Mouse (Mus musculus) liver, embryonic 16.5 days (tissue): ENCODE results near the gene Slamf6. TPM values are rescaled to one million over a fixed set of nuclear protein-coding genes. Genes with fewer than 3 reads are reported as not detected.
A peak's percentile ranks its signal among the peaks of the same experiment; 100 is the strongest.

ENCODE experiments used
- ATAC-seq: fragments of 200-750 bp; cut with Nextera tagmentation; 2 replicates; pipeline ENCODE4 v1.8.0; 2017; ENCODE audit warnings: low read depth, mild to moderate bottlenecking, moderate number of reproducible peaks, moderate library complexity
- H3K27ac ChIP-seq: fragments of 300-500 bp; sonication (generic); 2 replicates; pipeline ENCODE4 v1.5.1; 2014; ENCODE audit warnings: mild to moderate bottlenecking, low read length
- H3K27me3 ChIP-seq: fragments of 300-500 bp; sonication (generic); 2 replicates; pipeline ENCODE4 v1.6.1; 2014; ENCODE audit warnings: low read depth, low read length, mixed read lengths; ENCODE audit not compliant: control insufficient read depth, insufficient read depth
- H3K36me3 ChIP-seq: fragments of 300-500 bp; sonication (generic); 2 replicates; pipeline ENCODE4 v1.6.1; 2014; ENCODE audit warnings: mild to moderate bottlenecking; ENCODE audit not compliant: control insufficient read depth, insufficient read depth
- H3K4me1 ChIP-seq: fragments of 300-500 bp; sonication (generic); 2 replicates; pipeline ENCODE4 v1.6.1; 2014; ENCODE audit warnings: low read depth, low read length, mixed read lengths; ENCODE audit not compliant: control insufficient read depth
- H3K4me2 ChIP-seq: fragments of 300-500 bp; sonication (generic); 2 replicates; pipeline ENCODE4 v1.6.1; 2014; ENCODE audit warnings: low read depth, low read length, mixed read lengths
- H3K4me3 ChIP-seq: fragments of 300-500 bp; sonication (generic); 2 replicates; pipeline ENCODE4 v1.5.1; 2014; ENCODE audit warnings: low read depth, mild to moderate bottlenecking, low read length
- H3K9ac ChIP-seq: fragments of 300-500 bp; sonication (generic); 2 replicates; pipeline ENCODE4 v1.6.1; 2014; ENCODE audit warnings: low read depth, low read length
- H3K9me3 ChIP-seq: fragments of 300-500 bp; sonication (generic); replicated peaks from 2 replicates; pipeline ENCODE4 v1.6.1; 2016; ENCODE audit warnings: low read length; ENCODE audit not compliant: control insufficient read depth
- WGBS: fragments of 180-500 bp; shearing (Covaris S2); extraction: QIAGEN DNeasy Blood & Tissue Kit; methylation state at CpG from one replicate; pipeline ENCODE4 v1.1.7; 2014; ENCODE audit not compliant: insufficient replicate concordance; 5-methylcytosine and 5-hydroxymethylcytosine counted together
- polyA plus RNA-seq: library from polyadenylated mRNA; unstranded; fragments of >200 nt; fragmentation: Nextera tagmentation; extraction: Ambion mirVana; gene quantifications from 2 replicates; pipeline ENCODE4 v1.2.1, GENCODE M21; 2015

The Slamf6 gene
- polyA plus RNA-seq, 1 experiment from 2014 or later: 5.0 TPM

DNA sequence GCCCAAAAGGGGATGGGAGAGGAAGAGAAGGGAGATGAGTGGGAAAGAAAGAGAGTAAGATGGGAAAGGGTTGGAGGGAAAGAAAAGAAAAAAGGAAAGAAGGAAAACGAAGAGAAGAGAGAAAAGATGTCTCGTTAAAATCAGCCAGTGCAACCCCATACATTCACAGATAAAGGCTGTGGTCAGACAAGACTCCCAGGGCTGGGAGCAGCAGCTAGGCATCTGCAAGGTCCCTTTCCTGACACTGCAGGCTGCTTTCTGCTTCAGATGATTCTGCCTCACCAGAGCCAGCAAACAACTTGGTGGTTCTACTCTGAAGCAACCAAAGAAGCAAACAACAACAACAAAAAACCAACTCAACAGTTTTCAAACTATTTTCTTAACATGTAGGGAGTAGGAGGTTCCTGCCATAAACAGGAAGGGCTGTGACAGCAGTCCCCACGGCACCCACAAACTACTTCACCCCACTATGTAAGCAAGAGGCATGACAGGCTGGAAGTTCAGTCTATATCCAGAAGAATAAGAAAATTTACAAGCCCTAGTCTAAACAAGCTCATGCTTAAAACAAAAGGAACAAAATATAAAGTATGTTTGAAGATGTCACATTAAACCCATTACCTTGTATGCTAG is 66.2 kb downstream of the Slamf6 start:
- no peaks in the 10 kb centered on the region for H3K9me3 ChIP-seq
- no peak overlapping the region for H3K9ac ChIP-seq
- no peak for ATAC-seq
- H3K36me3 ChIP-seq: no peaks in the 10 kb centered on the region
- no peak overlapping the region for H3K27ac ChIP-seq
- H3K4me3 ChIP-seq: no peak overlapping the region
- no peak overlapping the region for H3K4me2 ChIP-seq
- no peaks in the 10 kb centered on the region for H3K4me1 ChIP-seq
- 12% methylated on average over 3 of the region's 3 CpGs for WGBS
- no peaks in the 10 kb centered on the region for H3K27me3 ChIP-seq

DNA sequence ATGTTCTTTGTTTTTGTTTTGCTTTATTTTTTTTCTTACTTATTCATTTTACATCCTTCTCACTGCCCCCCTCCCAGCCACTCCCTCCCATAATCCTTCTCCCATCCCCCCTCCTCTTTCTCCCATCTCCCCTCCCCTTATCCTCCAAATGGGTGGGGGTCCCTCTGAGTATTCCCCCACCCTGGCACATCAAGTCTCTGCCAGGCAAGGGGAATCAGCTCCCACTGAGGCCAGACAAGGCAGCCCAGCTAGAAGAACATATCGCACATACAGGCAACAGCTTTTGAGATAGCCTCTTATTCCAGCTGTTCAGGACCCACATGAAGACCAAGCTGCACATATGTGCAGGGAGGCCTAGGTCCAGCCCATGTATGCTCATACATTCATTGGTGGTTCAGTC is 66.8 kb downstream of the Slamf6 start:
- Histone ChIP-seq H3K27ac (no peak overlapping the region), H3K4me1 (no peaks in the 10 kb centered on the region), H3K9ac (no peak overlapping the region), H3K36me3 (no peaks in the 10 kb centered on the region), H3K9me3 (no peaks in the 10 kb centered on the region), H3K4me3 (no peak overlapping the region), H3K27me3 (no peaks in the 10 kb centered on the region), H3K4me2 (no peak overlapping the region)
- ATAC-seq: no peak
- 88% methylated on average over 1 of the region's 1 CpGs for WGBS

- WGBS: 69% methylated on average over 2 of the region's 2 CpGs
- Histone ChIP-seq H3K4me2 (no peak overlapping the region), H3K36me3 (no peaks in the 10 kb centered on the region), H3K9ac (no peak overlapping the region), H3K27me3 (no peaks in the 10 kb centered on the region), H3K27ac (no peak overlapping the region), H3K4me3 (no peak overlapping the region), H3K4me1 (no peaks in the 10 kb centered on the region), H3K9me3 (no peaks in the 10 kb centered on the region)
- ATAC-seq: no peak
Observed at GRCm38 (mm10) chr1:171991883-171992282, 74.6 kb downstream of the Slamf6 start.

- H3K27ac ChIP-seq: no peak overlapping the region
- no peak overlapping the region for H3K9ac ChIP-seq
- no peaks in the 10 kb centered on the region for H3K36me3 ChIP-seq
- WGBS: 60% methylated on average over 4 of the region's 4 CpGs
- no peak overlapping the region for H3K4me3 ChIP-seq
- no peaks in the 10 kb centered on the region for H3K4me1 ChIP-seq
- no peaks in the 10 kb centered on the region for H3K9me3 ChIP-seq
- ATAC-seq: no peak
- no peak overlapping the region for H3K4me2 ChIP-seq
- no peaks in the 10 kb centered on the region for H3K27me3 ChIP-seq
Observed at GRCm38 (mm10) chr1:171992901-171993530, 75.7 kb downstream of the Slamf6 start.

DNA sequence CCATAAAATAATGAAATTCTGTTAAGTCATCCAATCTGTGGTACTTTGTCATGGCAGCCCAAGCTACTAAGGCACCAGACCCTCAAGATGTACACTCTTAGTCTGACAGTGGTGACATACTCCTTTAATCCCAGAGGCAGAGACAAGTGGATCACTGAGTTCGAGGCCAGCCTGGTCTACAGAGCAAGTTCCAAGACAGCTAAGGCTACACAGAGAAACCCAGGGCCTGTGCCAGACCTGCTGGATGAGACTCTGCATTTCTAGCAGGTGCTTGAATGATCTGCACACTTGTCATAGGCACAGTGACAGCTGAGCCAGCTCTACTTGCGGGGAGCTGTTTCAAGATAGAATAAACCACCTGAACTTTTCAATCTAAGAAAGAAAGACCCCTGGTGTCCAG is 77.2 kb downstream of the Slamf6 start:
- H3K27ac ChIP-seq: no peak overlapping the region
- H3K4me1 ChIP-seq: no peaks in the 10 kb centered on the region
- no peaks in the 10 kb centered on the region for H3K27me3 ChIP-seq
- H3K9ac ChIP-seq: no peak overlapping the region
- no peak for ATAC-seq
- no peaks in the 10 kb centered on the region for H3K9me3 ChIP-seq
- no peaks in the 10 kb centered on the region for H3K36me3 ChIP-seq
- no peak overlapping the region for H3K4me2 ChIP-seq
- whole genome bisulfite sequencing: 52% methylated on average over 2 of the region's 2 CpGs
- no peak overlapping the region for H3K4me3 ChIP-seq

GRCm38 (mm10) chr1:171994918-171995715 is 77.8 kb downstream of the Slamf6 start:
- Histone ChIP-seq H3K9ac (no peak overlapping the region), H3K4me2 (no peak overlapping the region), H3K36me3 (no peaks in the 10 kb centered on the region), H3K27me3 (no peaks in the 10 kb centered on the region), H3K27ac (no peak overlapping the region), H3K4me1 (no peaks in the 10 kb centered on the region), H3K4me3 (no peak overlapping the region), H3K9me3 (no peaks in the 10 kb centered on the region)
- WGBS: 55% methylated on average over 11 of the region's 11 CpGs
- ATAC-seq: peak; percentile 27; the same call in 1 of the 2 replicates

- no peaks in the 10 kb centered on the region for H3K4me1 ChIP-seq
- no peak overlapping the region for H3K27ac ChIP-seq
- H3K36me3 ChIP-seq: no peaks in the 10 kb centered on the region
- ATAC-seq: no peak
- H3K4me2 ChIP-seq: no peak overlapping the region
- H3K9ac ChIP-seq: no peak overlapping the region
- H3K4me3 ChIP-seq: no peak overlapping the region
- H3K27me3 ChIP-seq: no peaks in the 10 kb centered on the region
- 64% methylated on average over 7 of the region's 7 CpGs for WGBS
- no peaks in the 10 kb centered on the region for H3K9me3 ChIP-seq
Observed at GRCm38 (mm10) chr1:171996701-171997100, 79.4 kb downstream of the Slamf6 start.

DNA sequence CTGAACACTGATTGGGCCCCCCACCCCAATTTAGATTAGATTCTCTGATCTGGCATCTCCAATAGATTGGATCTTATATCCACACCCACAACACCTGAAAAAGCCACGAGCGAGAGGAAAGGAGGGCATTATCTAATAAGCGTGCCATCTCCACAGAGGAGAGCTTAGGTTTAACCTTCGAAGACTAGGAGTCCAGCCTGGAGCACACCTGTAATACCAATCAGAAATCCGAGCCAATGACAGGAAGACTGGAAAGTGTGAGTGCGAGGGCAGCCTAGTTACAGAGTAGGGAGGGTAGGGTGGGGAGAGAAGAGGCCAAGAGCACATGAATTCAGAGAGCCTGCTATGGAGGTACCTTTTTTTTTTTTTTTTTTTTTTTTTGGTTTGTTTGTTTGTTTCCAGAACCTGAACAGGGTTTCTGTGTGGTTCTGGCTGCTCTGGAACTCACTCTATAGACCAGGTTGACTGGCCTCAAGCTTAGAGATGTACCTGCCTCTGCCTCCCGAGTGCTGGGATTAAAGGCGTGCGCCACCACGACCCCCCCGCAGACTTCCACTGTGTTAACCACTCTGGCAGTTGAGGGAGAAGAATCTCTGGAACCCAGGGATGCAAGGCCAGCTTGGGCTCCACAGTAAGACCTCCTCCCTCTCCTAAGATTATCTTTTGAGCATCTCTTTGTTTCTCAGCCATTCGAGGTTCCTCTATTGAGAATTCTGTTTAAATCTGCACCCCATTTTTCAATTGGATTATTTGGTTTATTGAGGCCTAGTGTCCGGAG is 81.7 kb downstream of the Slamf6 start:
- Histone ChIP-seq H3K4me1 (no peaks in the 10 kb centered on the region), H3K4me2 (no peak overlapping the region), H3K9me3 (no peaks in the 10 kb centered on the region), H3K36me3 (no peaks in the 10 kb centered on the region), H3K4me3 (no peak overlapping the region), H3K9ac (no peak overlapping the region), H3K27ac (no peak overlapping the region), H3K27me3 (no peaks in the 10 kb centered on the region)
- 65% methylated on average over 13 of the region's 13 CpGs for WGBS
- ATAC-seq: no peak
